Mouse (Mus musculus): ENCODE data around the gene Tlr3. TPM values are rescaled to one million over a fixed set of nuclear protein-coding genes. Genes with fewer than 3 reads are reported as not detected.

Gene Tlr3
- total RNA-seq, 2 experiments from 2014 or later, result 7.5 to 8.1 TPM

DNA sequence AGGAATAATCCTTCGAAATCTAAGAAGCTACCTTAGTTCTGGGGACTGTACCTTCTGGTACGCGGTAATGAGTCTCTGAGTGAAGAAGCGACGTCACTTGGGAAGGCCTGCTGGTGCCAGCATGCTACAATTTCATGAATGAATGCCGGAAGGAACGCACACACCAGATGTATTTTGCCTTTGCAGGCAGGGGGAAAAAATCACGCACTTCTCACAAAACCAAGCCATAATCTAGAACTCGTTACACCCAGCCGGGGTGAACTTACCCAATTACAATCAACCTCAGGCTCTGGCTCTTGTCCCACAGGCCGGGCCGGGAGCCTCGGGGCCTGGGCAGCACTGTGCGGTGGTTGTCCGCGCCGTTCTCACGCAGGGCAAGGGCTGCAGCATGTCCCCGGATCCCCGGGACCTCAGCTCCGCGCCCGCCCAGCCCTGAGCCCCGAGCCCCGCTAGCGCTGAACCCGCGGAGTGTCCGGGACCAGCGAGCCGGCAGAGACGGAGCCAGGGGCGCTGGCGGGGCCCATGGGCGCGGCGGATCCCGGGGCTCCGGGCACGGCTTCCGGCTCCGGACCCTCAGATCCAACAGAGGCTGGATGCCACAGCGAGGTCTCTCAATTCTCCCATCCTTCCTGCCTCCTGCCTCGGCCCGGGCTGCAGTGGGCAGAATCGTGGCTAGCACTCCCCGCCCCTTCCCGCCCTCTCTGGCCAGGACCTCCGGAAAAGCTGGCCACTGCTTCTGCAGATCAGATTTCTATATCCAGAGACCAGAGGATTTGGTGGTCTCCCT lies 52.6 kb downstream of the Tlr3 start:
- peak; percentile 43 to 45 for DNase-seq (ENCODE audit: low spot score in 2 of 2)
- intact Hi-C loops (cut with DNase I), result no loop called here

DNA sequence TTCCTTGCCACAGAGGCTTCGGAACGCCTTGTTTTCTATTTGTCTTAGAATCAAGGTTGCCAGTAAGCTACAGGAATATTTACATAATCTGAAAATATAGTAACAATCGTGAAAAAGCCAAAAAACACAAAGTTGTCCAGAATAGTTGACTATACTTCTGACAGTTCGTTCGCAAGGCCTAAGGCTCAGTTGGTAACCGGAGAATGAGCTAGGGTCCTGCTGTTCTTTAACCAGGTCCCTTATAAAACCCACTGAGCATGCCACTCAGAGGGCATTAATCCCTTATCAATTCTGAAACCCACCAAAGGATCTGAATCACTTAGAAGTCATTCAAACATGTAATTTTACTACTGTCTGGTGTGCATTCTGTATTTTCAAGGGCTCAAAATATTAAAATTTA lies 55.1 kb downstream of the Tlr3 start:
- no peak for DNase-seq (ENCODE audit: low spot score in 2 of 2)
- intact Hi-C loops (cut with DNase I), result no loop called here

Other genes with a start within 250 kb of the Tlr3 start
- not detected for gene F11, start 149.0 kb downstream of the Tlr3 start, total RNA-seq (2021)
- gene Klkb1, start 116.2 kb downstream of the Tlr3 start, total RNA-seq (2021), result not detected
- not detected for gene Gm45753, start 102.6 kb downstream of the Tlr3 start, total RNA-seq (2021)
- gene Cyp4v3, start 77.9 kb downstream of the Tlr3 start, total RNA-seq (2021), result 1 to 10 TPM; 5.7 to 6.3 TPM
- gene Fam149a, start 28.8 kb downstream of the Tlr3 start, total RNA-seq (2021), result 10 to 100 TPM; 20.7 to 25.3 TPM
- gene Sorbs2, start 96.7 kb upstream of the Tlr3 start, total RNA-seq (2021), result 100 to 1,000 TPM; 321 to 393 TPM